Mouse (Mus musculus) erythroblast, embryonic 14.5 days (primary cell): ENCODE measurements around the gene Negr1.

Experiments used
- GATA1 ChIP-seq: IDR thresholded peaks from 2 replicates; pipeline ENCODE4 v1.6.1; 2012; ENCODE audit warnings: low read length, inconsistent platforms, mixed read lengths
- TAL1 ChIP-seq: IDR thresholded peaks from 3 replicates; pipeline ENCODE4 v1.6.1; 2012; ENCODE audit warnings: low read length, inconsistent platforms, mixed read lengths

DNA sequence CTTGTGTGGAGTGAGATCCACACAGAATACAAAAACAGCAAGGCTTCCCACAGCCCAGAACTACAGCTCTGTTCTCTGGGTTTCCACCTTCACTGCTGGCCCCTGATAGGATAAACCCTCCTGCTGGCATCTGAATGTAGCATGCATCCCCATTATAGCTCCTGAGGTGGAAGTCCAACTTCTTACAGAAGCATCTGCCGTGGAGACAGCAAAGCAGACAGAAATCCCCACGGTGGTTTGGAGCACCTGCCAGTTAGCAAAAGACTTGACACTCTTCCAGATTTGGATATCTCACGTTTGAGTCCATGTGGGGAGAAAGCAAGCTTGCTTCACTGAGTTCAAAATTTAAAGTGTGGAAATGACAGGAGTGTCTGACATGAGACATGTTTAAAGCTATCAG lies 290.3 kb downstream of the Negr1 start:
- no peak for TF ChIP-seq TAL1
- no peak for TF ChIP-seq GATA1
